Mouse (Mus musculus) common myeloid progenitor, adult 5-6 weeks (primary cell): ENCODE measurements at regions not wholly inside any gene's neighbourhood (a gene's known extent, or its start where the extent isn't known, plus 50 kb on each side); places are given as distances from the start of the nearest gene placed in this dataset.
A peak's percentile ranks its signal among the peaks of the same experiment; 100 is the strongest.

ENCODE experiments used
- ATAC-seq: replicated peaks from 2 replicates; pipeline ENCODE4 v1.8.0; 2016; ENCODE audit warnings: low read depth, mild to moderate bottlenecking, moderate TSS enrichment, inconsistent platforms; ENCODE audit not compliant: poor library complexity, severe bottlenecking

DNA sequence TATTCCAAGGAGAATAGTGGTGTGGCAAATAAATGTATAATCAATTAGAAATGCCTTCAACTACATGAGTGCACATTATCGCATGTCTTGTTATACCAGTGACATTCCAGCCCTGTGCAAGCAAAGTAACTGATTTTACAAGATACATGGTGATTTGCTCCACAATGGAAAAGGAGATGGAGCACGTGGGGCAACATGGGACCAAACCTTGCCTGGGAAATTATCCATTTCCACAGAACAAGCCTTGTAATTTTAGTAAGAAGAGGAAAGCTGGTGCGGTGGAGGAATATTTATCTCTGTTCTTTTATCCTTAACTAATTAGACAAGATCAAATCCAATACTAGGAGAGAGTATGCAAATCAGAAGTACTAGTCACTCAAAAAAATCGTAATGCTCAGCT lies 222.5 kb upstream of the Gbe1 start:
- no peak for ATAC-seq

DNA sequence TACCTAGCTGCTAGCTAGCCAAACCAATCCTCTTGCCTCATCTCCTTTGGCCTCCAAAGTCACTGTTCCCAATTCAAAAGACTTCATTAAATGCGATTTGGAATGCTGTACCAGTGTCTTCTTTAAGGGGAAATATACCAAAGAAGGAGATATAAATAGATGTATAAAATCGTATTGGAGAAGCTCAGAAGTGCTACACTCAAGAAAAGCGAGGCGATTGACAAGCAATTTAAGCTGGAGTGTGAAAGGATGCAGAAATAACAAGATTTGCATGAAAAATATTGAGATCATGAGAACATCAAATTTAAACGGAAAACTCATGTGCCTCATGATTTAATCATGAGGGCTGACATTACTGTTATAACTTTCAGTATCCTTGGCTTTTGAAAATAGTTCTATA lies 221.8 kb upstream of the Gbe1 start:
- ATAC-seq: no peak

DNA sequence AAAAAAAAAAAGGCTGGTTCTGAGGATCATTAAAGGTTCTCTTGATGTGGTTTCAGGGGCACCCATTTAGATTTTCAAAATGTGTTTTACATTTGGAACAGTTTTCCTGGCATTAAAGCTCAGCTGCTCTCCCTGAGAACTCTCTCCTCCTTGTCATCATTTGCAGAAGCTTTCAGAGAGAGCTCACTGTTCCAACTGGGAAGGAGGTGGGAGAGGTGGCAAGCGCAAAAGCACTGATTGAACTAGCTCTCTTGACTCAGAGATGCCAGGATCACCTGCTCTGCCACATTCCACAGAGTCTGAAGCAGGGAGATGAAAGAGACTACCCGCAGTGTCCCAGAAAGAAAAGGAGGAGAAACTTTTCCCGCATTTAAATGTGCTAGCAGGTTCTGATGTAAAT lies 220.5 kb upstream of the Gbe1 start:
- no peak for ATAC-seq

DNA sequence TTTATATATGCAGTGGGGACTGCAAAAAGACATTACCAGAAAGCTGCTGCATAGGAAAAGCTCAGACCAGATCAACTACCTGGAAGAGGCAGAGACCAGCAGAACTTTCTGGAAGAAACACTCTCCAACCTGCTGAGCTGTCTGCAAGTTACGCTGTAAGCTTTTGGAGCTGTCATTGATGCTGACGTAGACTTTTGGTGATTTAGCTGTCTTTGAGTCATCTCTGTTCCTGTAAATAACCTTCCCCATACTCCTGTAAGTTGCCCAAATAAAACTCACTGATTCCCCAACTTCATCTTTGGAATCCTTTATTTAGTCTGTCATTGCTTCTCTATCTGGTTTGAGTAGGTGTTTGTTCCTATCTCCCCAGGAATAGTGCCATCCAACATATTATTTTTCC lies 218.5 kb upstream of the Gbe1 start:
- ATAC-seq: no peak

DNA sequence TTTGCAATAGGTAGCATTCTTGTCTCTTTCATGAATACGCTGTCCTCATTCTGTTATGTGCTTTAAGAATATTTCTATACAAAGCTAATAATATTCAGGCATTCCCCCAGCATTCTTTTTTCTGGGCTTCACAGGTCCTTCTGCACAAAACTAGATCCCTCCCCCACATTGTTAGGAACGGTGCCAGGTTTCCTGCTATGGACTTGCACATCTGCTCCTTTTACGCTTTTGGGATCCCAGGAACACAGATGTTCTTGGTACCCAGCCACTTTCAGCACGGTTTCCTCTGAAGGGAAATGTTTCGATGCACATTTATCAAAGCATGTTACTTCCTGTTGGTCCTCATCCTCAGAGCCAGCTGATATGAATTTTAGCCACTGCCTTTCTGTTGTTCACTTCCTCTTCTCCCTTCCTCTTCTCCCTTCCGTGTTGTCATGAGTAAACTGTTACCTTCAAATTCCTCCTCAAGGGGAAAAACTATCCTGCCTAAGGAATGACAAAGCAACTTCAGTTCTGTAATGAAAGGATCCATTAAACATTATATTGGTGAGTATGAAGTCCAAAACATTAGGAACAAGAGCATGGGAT lies 209.9 kb upstream of the Gbe1 start:
- ATAC-seq: peak; percentile 60

DNA sequence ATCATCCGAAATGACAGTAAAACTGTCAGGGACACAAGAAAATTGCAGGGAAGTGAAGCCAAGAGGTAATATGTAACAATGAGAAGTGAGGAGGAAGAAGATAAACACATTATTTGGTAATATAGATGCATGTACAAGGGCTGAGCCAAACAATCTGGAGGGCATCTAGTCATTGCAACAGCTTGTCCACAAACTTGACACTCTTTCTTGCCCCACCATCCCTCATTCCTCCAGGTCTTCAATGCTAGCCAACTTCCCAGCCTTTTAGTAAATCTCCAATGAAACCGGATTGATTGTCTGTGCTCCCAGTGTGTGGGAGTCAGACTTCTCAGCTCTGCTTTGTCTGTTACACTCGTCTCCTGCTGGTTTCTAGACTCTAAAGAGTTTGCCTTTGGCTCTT lies 172.3 kb upstream of the Gbe1 start:
- ATAC-seq: no peak

DNA sequence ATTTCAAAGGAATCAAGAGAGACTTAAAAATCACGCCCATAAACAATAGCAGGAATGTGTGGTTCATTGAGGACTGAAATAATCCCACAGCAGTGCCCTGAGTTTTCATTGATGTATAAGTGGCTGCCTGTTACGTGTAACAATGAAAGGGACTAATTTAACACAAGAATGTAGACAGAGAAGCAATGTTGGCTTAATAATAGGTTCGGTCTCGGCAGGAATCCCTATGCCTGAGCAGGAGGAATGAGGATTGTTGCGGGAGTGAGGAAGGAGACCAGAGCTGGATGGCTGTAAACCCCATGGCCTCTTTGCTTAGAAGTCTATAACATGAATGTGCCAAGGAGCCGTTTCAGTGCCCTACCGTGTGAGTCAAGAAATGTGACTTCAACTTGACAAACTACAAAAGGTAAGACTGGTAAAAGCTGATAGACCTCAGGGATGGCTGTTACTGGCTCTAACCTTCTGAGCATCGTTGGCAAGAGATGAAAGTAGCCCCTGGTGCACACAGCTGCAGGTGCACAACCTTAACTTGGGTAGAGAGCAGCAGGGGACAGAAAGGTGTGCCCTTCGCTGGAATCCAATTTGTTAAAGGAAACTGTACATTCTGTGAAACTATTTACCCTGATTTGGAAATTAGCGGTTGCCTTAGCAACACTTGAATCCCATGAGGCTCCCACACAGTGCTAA lies 165.9 kb upstream of the Gbe1 start:
- ATAC-seq: no peak

DNA sequence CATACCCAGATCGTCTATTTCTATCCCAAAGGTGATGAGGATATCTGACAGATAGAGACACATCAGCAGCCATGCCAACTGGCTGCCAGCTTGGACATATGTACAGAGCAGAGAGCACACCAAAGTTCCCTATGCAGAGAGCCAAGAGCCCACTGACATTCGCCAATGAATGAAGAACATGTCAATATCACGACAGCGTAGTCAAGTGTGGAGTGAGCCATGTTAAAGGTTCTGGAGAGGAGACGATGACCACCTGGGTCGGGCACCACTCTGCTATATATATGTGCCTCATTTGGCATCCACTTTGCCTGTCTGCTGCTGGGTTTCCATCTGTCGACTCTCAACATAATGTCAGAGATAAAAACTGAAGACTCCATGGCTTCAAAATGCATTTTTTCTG lies 159.2 kb upstream of the Gbe1 start:
- ATAC-seq: no peak

DNA sequence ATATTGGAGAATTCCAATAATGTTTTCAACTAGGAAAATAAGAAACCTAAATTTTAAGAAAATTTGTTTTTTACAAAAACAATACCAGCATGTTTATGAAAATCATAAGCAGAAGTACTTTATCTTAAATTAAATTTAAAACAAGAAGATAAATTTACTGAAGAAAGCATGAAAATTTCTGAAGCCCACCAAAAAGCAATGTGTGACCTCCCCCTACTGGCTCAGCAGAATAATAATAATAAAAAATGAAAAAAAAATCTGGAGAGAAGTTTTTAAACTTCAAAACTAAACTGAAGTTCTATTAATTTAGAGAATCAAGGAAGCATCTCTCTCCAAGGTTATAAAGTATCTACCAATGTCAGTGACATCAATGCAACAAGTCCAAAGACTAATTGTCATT lies 153.2 kb upstream of the Gbe1 start:
- no peak for ATAC-seq

DNA sequence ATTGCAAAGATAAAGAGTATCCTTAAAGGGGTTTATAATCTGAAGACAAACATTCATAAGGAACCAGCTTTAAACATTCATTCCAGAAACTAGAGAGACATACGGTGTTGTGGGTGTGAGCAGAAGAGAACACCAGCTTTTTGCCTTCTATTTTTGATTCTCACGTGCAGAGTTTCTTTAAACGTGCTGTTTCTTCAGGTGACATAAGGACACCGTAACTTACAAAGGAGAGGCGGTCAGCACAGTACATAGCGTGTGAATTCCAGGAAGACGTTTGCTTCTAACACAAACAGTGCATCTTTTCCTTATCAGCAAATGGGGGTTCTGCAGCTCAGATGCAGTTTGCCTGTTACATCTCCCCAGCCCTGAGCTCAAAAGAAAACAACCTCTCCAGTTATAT lies 138.6 kb upstream of the Gbe1 start:
- ATAC-seq: no peak

DNA sequence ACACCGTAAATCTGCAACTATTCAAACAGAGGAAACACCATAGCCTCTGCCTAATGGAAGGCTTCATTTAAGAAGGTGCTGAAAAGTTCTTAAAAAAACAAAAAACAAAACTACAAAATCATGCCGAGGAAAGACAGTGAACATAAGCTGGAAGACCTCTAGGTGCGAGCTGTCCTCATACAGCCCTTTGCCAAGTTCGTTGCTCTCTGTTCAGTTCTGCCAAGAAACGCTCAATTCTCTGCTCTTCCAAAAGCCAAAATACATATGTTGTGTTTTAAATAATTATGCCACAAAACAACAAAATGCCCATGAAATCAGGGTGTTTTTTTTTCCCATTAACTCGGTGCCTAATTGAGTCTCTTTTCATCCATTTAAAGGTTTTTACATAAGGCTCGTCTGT lies 134.8 kb upstream of the Gbe1 start:
- ATAC-seq: no peak

DNA sequence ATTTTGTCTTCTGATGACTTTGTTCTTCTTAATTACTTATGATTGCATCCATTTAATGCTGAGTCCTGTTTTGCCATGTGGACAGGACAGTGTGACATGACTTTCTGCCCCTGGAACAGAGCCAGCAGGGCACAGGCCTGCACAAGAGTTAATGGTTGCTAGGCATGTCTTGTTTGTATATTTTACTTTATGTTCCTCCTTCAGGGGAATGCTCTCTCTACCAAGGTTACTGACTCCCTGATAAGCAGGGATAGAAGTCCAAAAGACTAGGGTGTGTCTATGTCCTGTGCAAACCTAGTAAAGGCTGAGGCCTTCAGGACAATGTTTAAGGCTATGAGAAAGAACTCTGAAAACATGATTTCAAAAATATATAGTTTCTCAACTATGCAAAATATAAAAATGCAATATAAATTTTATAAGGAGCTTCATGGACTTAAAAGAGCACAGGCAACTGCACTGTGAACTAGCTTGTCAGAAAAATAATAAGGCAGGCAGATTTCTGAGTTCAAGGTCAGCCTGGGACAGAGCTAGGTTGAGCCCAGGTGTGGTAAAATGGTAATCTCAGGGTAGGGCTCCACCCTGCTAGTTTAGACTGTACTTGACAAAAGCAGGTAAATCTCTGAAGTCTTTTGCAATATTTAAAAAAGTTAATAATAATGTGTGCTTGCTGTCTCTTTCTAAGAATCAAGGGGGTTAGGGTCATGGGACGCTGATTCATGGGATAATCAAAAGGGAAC lies 99.7 kb upstream of the Gbe1 start:
- ATAC-seq: no peak

DNA sequence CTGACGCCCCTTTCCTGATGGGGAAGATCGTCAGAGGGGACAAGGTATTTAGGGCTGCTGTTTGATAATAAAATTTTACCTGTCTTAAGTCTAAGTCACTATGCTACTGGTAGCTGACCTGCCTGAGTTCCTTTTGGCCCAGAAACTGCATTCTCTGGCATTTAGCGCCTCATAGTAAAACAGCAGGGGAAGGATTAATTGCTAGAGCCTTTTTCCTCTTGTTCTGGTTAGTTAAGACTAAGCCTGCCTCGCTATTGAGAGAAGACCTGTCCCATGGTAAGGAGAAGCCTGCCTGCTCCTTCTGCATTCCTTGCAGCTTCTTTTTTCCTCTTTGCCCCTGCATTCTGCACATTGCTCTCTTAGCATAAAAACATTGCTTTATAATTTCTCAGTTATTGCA lies 98.9 kb upstream of the Gbe1 start:
- no peak for ATAC-seq

DNA sequence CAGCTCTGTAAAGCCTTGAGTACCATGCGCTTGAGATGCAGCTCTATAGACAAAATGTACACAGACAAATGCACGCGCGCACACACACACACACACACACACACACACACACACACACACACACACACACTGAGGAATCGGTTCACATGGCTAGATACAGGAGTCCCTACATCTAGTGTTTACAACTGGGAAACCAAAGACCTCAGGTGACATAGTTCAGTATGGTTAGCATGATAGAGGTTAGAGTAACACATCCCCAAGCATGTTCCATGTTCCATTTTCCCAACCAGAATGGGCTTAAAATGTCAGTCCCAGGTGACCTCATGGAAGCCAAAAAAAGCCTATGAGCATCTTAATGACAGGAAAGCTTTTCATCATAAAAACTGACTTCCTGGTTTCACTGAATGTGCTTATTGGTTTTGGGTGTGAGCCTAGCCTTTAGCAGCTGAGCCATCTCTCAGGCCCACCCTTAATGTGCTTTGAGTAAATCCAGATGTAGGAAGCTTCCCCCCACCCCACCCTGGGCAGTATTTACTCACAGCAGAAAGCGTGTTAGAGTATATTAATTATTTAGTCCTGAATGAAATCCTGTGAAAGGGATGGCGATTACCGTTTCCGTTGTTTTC lies 86.0 kb upstream of the Gbe1 start:
- ATAC-seq: no peak

DNA sequence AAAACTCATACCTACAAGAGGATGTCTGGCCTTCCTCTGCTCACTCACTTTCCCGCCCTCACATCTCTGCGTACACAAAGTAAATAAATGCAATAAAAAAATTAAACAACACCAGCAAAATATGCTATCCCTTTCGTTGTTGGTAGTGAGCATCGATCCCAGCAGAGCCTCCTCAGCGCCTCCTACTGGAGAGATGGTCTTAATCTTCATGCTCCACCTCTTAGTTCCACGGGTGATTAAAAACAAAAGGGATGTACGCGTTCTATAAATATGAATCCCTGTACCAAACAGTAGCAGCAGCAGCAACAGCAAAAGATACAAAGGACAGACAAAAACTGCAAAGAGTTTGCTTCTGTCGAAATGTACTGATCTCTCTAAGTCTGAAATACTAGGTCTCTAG lies 81.0 kb upstream of the Gbe1 start:
- ATAC-seq: no peak

DNA sequence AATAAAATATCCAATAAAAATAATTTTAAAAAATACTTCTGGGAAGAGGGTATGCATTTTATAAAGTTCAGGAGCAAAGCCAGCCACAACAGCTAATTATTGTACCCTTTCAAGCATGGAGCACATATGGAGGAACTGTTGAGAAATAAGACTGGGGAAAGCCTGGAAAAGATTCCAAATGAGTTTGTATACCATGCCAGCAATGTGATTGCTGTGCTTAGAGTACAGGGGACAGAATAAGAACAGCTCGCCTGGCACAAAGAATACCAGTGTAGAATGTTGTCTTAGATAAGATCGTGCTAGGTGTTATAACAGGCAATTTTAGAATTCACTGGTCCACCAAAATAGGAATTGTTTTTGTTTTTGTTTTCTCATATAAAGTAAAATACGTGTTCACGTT lies 78.6 kb upstream of the Gbe1 start:
- ATAC-seq: no peak

DNA sequence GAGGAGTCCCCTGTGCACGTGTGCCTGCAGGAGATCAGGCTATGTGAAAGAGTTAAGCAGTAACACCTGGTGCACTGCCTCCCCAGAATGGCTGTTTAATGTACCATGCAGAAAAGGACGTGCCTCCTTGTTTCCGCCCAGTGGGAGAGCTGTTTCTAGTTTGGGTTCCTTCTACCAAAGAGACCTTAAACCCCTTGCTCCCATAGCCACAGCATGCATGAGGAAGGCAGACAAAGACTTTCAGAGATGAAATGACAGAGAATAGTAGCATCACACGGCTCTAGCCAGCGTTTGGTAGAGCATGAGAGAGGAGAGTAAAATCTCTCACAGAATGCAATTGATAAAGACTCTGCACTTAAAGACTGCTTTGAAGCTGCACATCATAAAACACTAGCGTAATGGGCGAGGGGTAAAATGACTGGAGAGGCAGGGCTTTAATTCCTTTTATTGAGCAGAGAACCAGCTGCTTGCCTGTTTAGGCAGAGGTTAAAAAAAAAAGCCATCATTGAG lies 74.3 kb upstream of the Gbe1 start:
- no peak for ATAC-seq

DNA sequence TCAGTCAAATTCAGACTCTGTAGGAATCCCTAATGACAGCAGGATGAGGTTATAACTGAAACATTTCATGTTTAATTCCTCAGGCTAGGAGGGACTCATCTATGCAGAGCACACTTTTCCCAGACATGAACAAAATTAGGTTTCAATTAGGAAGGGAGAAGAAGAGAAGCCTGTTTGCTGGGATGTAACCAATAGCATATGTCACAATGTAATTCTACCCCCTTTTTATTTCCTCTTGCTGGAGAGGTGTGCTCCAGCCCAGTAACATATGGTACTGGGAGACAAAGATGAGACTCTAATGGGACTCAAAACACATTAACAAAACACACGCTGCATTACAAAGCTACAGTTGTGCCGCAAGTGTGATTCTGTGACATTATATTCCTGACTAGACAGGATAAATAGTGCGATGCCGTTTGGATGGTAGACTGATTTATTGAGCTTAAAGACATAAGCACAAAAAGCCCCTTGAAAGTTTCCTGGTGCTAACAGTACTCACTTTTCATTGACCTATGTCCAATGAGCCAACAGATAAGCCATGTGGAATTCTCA lies 69.5 kb upstream of the Gbe1 start:
- no peak for ATAC-seq

DNA sequence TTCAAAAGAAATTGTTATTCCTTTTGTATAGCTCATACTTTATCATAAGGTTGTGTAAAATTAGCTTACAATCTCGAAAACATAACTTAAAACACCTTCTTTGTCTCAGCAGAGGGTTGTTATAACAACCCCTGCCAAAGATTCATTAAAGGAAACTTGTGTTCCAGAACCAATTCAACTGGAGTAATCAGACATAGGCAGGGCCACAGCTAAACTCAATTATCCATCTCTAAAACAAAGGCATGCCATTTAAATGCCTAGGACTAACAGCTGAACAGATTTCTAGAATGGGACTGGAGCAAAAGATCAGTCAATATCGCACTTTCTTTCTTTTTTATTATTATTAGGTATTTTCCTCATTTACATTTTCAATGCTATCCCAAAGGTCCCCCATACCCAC lies 68.8 kb upstream of the Gbe1 start:
- ATAC-seq: no peak

DNA sequence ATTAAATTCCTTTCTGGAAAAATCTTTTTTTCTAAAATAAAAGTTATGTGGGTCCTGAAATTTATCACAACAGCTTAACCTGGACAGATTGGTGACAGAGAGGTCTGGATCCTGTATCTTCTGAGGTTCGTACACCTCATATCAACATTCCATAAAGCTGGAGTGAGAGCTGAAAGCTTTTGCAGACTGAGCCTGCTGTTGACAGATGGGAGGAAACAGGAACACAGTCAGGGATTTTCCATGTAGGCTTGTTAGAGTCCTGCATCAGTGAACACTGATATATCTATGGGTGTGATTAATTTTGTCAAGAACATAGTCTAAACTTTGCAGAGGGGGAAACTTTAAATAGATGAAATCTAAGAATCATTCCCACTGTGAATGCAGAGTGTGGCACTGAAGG lies 54.4 kb upstream of the Gbe1 start:
- no peak for ATAC-seq

DNA sequence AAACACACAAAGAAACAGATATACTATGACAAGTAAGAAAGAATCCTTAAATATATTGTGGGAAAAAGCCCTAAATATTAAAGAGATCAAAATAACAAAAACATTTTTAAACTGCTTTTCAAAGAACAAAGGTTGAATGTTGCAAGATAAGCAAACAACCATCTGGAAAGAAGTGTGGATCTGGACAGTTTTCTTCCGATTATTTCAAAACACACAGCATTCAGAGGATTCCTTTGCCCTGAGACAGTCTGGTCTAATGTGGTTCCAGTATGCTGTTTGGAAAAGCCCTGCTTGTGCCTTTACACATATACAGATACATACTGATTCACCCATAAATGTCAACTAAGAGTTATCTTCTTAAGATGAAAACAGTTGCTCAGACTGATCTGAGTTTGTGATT lies 53.6 kb upstream of the Gbe1 start:
- no peak for ATAC-seq
